Mouse (Mus musculus) embryonic facial prominence, embryonic 13.5 days (tissue): ENCODE results near the gene Lcmt1. TPM values are rescaled to one million over a fixed set of nuclear protein-coding genes. Genes with fewer than 3 reads are reported as not detected.

Experiments used
- ATAC-seq: fragments of 200-750 bp; cut with Nextera tagmentation; 2 replicates; pipeline ENCODE4 v1.8.0; 2017; ENCODE audit warnings: low read depth; ENCODE audit not compliant: insufficient number of reproducible peaks, insufficient read depth, low FRiP score, low TSS enrichment
- H3K27ac ChIP-seq: fragments of 300-500 bp; sonication (generic); 2 replicates; pipeline ENCODE4 v1.5.1; 2015; ENCODE audit warnings: moderate library complexity, mild to moderate bottlenecking, inconsistent platforms
- H3K27me3 ChIP-seq: fragments of 300-500 bp; sonication (generic); 2 replicates; pipeline ENCODE4 v1.6.1; 2015; ENCODE audit warnings: mild to moderate bottlenecking, inconsistent platforms
- H3K36me3 ChIP-seq: fragments of 300-500 bp; sonication (generic); 2 replicates; pipeline ENCODE4 v1.6.1; 2015; ENCODE audit warnings: mild to moderate bottlenecking, inconsistent platforms
- H3K4me1 ChIP-seq: fragments of 300-500 bp; sonication (generic); 2 replicates; pipeline ENCODE4 v1.6.1; 2015; ENCODE audit warnings: inconsistent platforms
- H3K4me2 ChIP-seq: fragments of 300-500 bp; sonication (generic); 2 replicates; pipeline ENCODE4 v1.6.1; 2015; ENCODE audit warnings: moderate library complexity, mild to moderate bottlenecking, inconsistent platforms
- H3K4me3 ChIP-seq: fragments of 300-500 bp; sonication (generic); 2 replicates; pipeline ENCODE4 v1.5.1; 2015; ENCODE audit warnings: mild to moderate bottlenecking, inconsistent platforms
- H3K9ac ChIP-seq: fragments of 300-500 bp; sonication (generic); 2 replicates; pipeline ENCODE4 v1.6.1; 2015; ENCODE audit warnings: mild to moderate bottlenecking, inconsistent platforms
- H3K9me3 ChIP-seq: fragments of 300-500 bp; sonication (generic); 2 replicates; pipeline ENCODE4 v1.6.1; 2016; ENCODE audit warnings: inconsistent platforms
- WGBS: fragments of 180-500 bp; shearing (Covaris S2); methylation state at CpG from one replicate; pipeline ENCODE4 v1.1.7; 2015; ENCODE audit warnings: mixed read lengths; 5-methylcytosine and 5-hydroxymethylcytosine counted together
- polyA plus RNA-seq: library from polyadenylated mRNA; unstranded; fragments of >200 nt; fragmentation: Nextera tagmentation; extraction: Ambion mirVana; gene quantifications from 2 replicates; pipeline ENCODE4 v1.2.1, GENCODE M21; 2015

Lcmt1 gene
- polyA plus RNA-seq, 1 experiment from 2014 or later, result 50.2 TPM

GRCm38 (mm10) chr7:123377443-123378400 lies 8.1 kb downstream of the Lcmt1 start:
- H3K4me3 ChIP-seq, result peak overlapping the region; percentile 83
- H3K27ac ChIP-seq, result no peak overlapping the region
- H3K4me2 ChIP-seq, result peak overlapping the region; percentile 88
- peak; percentile 98 for ATAC-seq
- H3K9me3 ChIP-seq, result no peaks in the 10 kb centered on the region
- peak overlapping the region; percentile 88 for H3K9ac ChIP-seq
- no peaks in the 10 kb centered on the region for H3K27me3 ChIP-seq
- WGBS, result 3% methylated on average over 41 of the region's 41 CpGs
- H3K4me1 ChIP-seq, result peaks cover 17% of the 10 kb centered on the region
- H3K36me3 ChIP-seq, result no peaks in the 10 kb centered on the region

- Histone ChIP-seq H3K9me3 (no peaks in the 10 kb centered on the region), H3K27ac (no peak overlapping the region), H3K36me3 (peaks cover 28% of the 10 kb centered on the region), H3K4me1 (no peaks in the 10 kb centered on the region), H3K4me2 (no peak overlapping the region), H3K4me3 (no peak overlapping the region), H3K9ac (no peak overlapping the region), H3K27me3 (no peaks in the 10 kb centered on the region)
- no peak for ATAC-seq
- 84% methylated on average over 11 of the region's 11 CpGs for WGBS
These were observed 16.3 kb downstream of the Lcmt1 start for GRCm38 (mm10) chr7:123385693-123386407.

GRCm38 (mm10) chr7:123389686-123390280 lies 20.2 kb downstream of the Lcmt1 start:
- Histone ChIP-seq H3K4me2 (no peak overlapping the region), H3K36me3 (peaks cover 44% of the 10 kb centered on the region), H3K4me1 (no peaks in the 10 kb centered on the region), H3K27ac (no peak overlapping the region), H3K4me3 (no peak overlapping the region), H3K27me3 (no peaks in the 10 kb centered on the region), H3K9ac (no peak overlapping the region), H3K9me3 (no peaks in the 10 kb centered on the region)
- no peak for ATAC-seq
- WGBS, result 73% methylated on average over 6 of the region's 6 CpGs

- H3K4me1 ChIP-seq, result no peaks in the 10 kb centered on the region
- no peaks in the 10 kb centered on the region for H3K9me3 ChIP-seq
- no peak overlapping the region for H3K9ac ChIP-seq
- 95% methylated on average over 6 of the region's 6 CpGs for WGBS
- no peak overlapping the region for H3K4me3 ChIP-seq
- no peaks in the 10 kb centered on the region for H3K27me3 ChIP-seq
- no peak overlapping the region for H3K27ac ChIP-seq
- no peak for ATAC-seq
- peaks cover 20% of the 10 kb centered on the region; the same call in 1 of the 2 replicates for H3K36me3 ChIP-seq
- H3K4me2 ChIP-seq, result no peak overlapping the region
These were observed 24.7 kb downstream of the Lcmt1 start for GRCm38 (mm10) chr7:123394271-123394670.

- H3K9ac ChIP-seq, result no peak overlapping the region
- no peaks in the 10 kb centered on the region for H3K27me3 ChIP-seq
- no peak overlapping the region for H3K27ac ChIP-seq
- peaks cover 20% of the 10 kb centered on the region; the same call in 1 of the 2 replicates for H3K36me3 ChIP-seq
- ATAC-seq, result no peak
- no peaks in the 10 kb centered on the region for H3K9me3 ChIP-seq
- no peak overlapping the region for H3K4me3 ChIP-seq
- WGBS, result 88% methylated on average over 5 of the region's 5 CpGs
- no peaks in the 10 kb centered on the region for H3K4me1 ChIP-seq
- no peak overlapping the region for H3K4me2 ChIP-seq
These were observed 27.3 kb downstream of the Lcmt1 start for GRCm38 (mm10) chr7:123396900-123397299.

GRCm38 (mm10) chr7:123397369-123397768 lies 27.8 kb downstream of the Lcmt1 start:
- H3K4me3 ChIP-seq, result no peak overlapping the region
- no peak for ATAC-seq

GRCm38 (mm10) chr7:123397931-123398330 lies 28.3 kb downstream of the Lcmt1 start:
- H3K9me3 ChIP-seq, result no peaks in the 10 kb centered on the region
- H3K4me2 ChIP-seq, result no peak overlapping the region
- ATAC-seq, result no peak
- H3K4me3 ChIP-seq, result no peak overlapping the region
- H3K4me1 ChIP-seq, result no peaks in the 10 kb centered on the region
- peaks cover 20% of the 10 kb centered on the region for H3K36me3 ChIP-seq
- H3K27ac ChIP-seq, result no peak overlapping the region
- H3K9ac ChIP-seq, result no peak overlapping the region
- H3K27me3 ChIP-seq, result no peaks in the 10 kb centered on the region
- WGBS, result 90% methylated on average over 8 of the region's 8 CpGs

More at GRCm38 (mm10) chr7:123397369-123397768, 27.8 kb downstream of the Lcmt1 start:
- Histone ChIP-seq H3K27me3 (no peaks in the 10 kb centered on the region), H3K4me2 (no peak overlapping the region), H3K36me3 (peaks cover 20% of the 10 kb centered on the region; the same call in 1 of the 2 replicates), H3K27ac (no peak overlapping the region), H3K4me1 (no peaks in the 10 kb centered on the region), H3K9me3 (no peaks in the 10 kb centered on the region), H3K9ac (no peak overlapping the region)
- 70% methylated on average over 8 of the region's 8 CpGs for WGBS

GRCm38 (mm10) chr7:123398828-123399227 lies 29.2 kb downstream of the Lcmt1 start:
- 25% methylated on average over 7 of the region's 7 CpGs for WGBS
- no peak for ATAC-seq
- Histone ChIP-seq H3K27me3 (no peaks in the 10 kb centered on the region), H3K4me2 (no peak overlapping the region), H3K9me3 (no peaks in the 10 kb centered on the region), H3K27ac (no peak overlapping the region), H3K9ac (no peak overlapping the region), H3K4me3 (no peak overlapping the region), H3K36me3 (peaks cover 21% of the 10 kb centered on the region), H3K4me1 (no peaks in the 10 kb centered on the region)

GRCm38 (mm10) chr7:123399286-123399685 lies 29.7 kb downstream of the Lcmt1 start:
- Histone ChIP-seq H3K4me3 (no peak overlapping the region), H3K4me1 (no peaks in the 10 kb centered on the region), H3K36me3 (peaks cover 25% of the 10 kb centered on the region), H3K9ac (no peak overlapping the region), H3K4me2 (no peak overlapping the region), H3K27me3 (no peaks in the 10 kb centered on the region), H3K27ac (no peak overlapping the region), H3K9me3 (no peaks in the 10 kb centered on the region)
- 82% methylated on average over 4 of the region's 4 CpGs for WGBS
- ATAC-seq, result no peak

- Histone ChIP-seq H3K27me3 (no peaks in the 10 kb centered on the region), H3K4me3 (no peak overlapping the region), H3K4me2 (no peak overlapping the region), H3K36me3 (peaks cover 42% of the 10 kb centered on the region), H3K27ac (no peak overlapping the region), H3K9ac (no peak overlapping the region), H3K9me3 (no peaks in the 10 kb centered on the region), H3K4me1 (no peaks in the 10 kb centered on the region)
- WGBS, result 74% methylated on average over 3 of the region's 3 CpGs
- ATAC-seq, result no peak
These were observed 31.5 kb downstream of the Lcmt1 start for GRCm38 (mm10) chr7:123401121-123401520.

GRCm38 (mm10) chr7:123404198-123404597 lies 34.6 kb downstream of the Lcmt1 start:
- no peaks in the 10 kb centered on the region for H3K9me3 ChIP-seq
- WGBS, result 94% methylated on average over 6 of the region's 6 CpGs
- peaks cover 54% of the 10 kb centered on the region for H3K36me3 ChIP-seq
- H3K27ac ChIP-seq, result no peak overlapping the region
- H3K9ac ChIP-seq, result no peak overlapping the region
- H3K4me2 ChIP-seq, result no peak overlapping the region
- no peaks in the 10 kb centered on the region for H3K4me1 ChIP-seq
- no peak for ATAC-seq
- H3K4me3 ChIP-seq, result no peak overlapping the region
- no peaks in the 10 kb centered on the region for H3K27me3 ChIP-seq
